Mouse (Mus musculus) heart, adult 18-20 months (tissue): ENCODE measurements around the gene Tulp2. TPM values are rescaled to one million over a fixed set of nuclear protein-coding genes. Genes with fewer than 3 reads are reported as not detected.
"Not testable (repeated sequence)": the region's sequence is repeated elsewhere in the genome, so short reads cannot be mapped to it uniquely, and the experiment has no call there.

Experiments used
- DNase-seq, 2 experiments: peaks; one replicate each; pipeline ENCODE4 v3.0.0; 2021 to 2022; ENCODE audit warnings: mixed read lengths in 1 of 2
- total RNA-seq, 2 experiments: library from RNA; stranded (reverse); gene quantifications; 2 replicates each; pipeline ENCODE4 v1.2.3; 2021

Gene Tulp2
- total RNA-seq, 2 experiments from 2014 or later, result not detected

DNA sequence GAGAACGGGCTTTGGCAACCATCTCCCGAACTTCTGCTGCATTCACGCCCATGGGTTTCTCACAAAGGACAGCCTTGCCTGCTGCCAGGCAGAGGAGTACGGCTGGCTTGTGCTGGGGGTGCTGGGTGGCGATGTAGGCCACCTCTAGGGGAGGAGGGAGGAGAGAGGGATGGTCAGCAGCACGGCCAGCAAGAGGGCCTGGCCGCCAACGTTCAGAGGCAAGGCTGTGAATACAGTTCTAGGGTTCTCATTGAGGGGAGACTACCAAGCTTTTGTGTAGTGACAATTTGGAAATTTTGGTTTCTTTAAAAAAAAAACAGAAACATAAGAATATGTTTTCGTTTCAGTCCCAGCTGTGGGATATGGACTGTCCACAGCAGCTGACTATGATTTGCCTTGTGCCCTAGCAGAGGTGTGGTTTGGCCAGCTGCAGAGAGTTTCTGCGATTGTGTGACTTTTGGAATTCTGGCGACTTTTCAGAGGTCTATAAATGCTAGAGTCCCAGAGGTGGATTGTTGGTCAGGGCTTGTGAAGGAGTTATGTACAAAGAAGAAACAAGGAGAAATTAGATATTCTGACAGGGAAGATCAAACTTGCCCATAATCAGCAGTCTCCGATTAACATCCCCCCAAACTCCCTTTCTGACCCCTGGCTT lies 5.2 kb downstream of the Tulp2 start, which contains the start of gene Gm45808:
Gene Gm45808 (minus strand): TSS at position 51 of the 655 bp plus-strand sequence.
- DNase-seq, result no peak

DNA sequence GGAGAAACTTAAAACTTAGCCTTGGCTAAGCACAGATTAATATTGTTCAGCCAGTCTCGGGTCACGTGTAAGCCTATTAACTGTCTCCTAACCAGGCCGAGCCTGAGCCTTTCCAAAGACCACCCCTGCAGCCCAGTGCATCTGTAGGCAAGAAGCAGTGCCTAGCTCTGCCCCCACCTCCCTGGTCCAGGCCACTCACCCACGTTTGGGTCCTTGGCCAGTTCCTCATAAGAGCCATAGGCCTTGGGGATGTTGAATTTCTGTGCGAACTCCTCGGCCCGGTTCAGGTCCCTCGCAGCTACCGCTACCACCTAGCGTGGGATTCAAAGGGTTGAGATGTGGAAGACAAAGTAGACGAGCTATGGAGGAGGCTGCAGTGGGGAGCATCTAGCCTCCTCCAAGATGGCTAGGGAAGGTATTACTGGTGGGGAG lies 6.2 kb downstream of the Tulp2 start:
- no peak for DNase-seq

DNA sequence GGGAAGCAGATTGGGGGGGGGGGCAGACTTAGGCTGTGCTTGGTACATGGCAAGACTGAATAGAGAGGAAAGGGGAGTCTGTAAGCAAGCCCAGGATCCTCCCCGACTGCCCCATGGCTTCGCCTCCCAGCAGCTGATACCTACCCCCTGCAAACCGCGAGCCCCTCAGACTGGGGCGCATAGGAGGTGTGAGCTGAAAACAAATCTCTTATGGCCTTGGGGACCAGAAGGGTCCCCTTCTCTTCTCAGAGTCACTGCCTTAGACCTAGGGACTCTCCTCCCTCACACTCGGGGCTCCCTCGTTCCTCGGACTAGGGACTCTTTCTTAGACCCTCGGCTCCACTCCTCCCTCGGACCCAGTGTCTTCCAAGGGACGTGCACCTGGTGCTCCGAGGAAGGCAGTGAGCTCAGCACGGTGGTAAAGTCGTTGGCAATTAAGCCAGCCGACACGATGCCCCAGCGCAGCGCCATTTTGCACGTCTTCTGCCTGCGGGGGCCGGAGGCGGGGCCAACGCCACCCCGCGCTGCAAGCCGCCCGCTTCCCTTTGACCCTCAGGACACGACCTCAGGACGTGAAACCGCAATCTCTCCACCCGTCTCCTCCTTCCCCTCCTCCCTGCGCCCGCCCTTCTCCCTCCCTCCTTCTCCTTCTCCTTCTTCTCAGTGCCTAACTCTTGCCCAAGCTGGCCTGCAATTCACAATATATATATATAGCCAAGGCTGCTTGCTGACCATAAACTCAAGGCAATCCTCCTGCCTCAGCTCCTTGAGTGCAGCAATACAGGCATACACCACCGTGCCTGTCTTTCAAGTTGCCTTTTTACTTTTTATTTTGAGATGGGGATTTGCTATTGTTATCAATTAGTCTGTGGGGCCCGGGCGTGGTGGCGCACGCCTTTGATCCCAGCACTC lies 6.9 kb downstream of the Tulp2 start, which contains the start of gene Dhdh:
Gene Dhdh (minus strand): TSS at position 513 of the 912 bp plus-strand sequence.
- peak; percentile 79 to 88 for DNase-seq

DNA sequence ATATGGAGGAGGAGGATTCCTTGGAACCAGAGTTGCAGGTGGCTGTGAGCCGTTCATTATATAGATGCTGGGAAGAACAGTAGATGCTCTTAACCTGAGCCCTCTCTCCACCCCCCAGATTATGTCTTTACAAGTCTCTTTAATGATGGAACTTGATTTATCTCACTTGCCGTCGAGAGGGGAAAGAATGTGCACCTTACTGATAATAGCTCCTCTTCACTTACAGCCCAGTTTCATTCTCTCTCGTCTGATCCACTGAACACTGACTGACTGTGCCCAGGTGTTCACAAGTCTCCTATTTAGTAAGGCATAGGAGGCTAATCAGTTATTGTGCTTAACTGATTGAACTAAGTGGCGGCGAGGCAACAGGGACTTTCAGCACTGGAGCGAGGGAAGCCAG lies 7.9 kb downstream of the Tulp2 start:
- no peak for DNase-seq

DNA sequence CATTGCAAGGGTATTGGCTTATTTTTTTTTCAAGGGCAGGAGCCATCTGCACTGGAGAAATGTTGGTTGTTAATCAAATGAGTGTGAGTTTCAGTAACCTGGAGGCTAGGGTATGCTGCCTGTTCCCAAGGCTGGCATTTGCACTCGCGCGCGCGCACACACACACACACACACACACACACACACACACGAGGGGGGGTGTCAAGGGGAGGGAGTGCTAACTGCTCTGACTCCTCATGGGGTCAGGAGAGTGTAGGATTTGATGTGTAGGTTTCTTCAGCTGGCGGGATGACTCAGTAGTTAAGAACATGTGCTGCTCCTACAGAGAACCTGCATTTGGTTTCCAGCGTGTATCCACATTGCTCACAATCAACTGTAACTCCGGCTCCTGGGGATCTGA lies 9.1 kb downstream of the Tulp2 start:
- no peak for DNase-seq

DNA sequence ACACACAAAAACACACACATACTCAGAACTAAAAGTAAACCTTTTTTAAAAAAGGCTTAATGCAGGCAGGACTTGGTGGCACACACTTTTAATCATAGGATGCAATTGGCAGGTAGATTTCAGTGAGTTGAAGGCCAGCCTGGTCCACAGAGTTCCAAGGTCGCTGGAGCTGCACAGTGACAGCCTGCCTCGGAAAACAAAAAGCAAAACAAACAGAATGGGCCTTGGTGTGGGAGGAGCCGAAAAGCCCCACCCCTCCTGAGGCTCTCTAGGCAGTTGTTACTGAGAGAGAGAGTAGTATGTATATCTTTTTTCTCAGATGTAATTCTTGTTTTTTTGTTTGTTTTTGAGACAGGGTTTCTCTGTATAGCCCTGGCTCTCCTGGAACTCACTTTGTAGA lies 9.6 kb downstream of the Tulp2 start:
- DNase-seq, result no peak

DNA sequence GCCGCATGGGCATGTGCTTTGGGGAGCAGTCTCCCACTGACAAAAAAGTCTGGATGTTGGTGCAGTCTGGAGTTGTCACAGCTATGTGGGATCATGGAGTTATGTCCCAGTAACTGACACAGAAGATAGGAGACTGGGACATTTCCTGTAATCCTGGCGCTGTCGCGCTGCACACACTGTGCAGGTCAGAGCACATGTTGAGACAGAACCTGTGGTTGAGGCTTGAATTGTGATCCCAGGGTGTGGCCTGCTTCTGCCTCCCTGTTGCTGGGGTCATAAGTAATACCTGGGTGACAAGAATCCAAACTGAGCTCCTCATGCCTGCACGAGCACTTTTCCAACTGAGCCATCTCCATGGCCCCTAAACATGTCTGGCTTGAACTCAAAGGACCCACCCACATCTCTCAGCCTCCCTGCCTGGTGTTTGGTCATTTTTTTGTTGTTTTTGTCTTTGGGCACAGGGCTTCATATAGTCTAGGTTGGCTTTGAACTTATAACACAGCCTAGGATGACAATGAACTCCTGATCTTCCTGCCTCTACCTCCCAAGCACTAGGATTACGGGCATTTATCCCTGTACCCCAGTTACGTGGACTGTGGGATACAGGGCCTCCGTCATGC lies 10.7 kb downstream of the Tulp2 start:
- no peak for DNase-seq

DNA sequence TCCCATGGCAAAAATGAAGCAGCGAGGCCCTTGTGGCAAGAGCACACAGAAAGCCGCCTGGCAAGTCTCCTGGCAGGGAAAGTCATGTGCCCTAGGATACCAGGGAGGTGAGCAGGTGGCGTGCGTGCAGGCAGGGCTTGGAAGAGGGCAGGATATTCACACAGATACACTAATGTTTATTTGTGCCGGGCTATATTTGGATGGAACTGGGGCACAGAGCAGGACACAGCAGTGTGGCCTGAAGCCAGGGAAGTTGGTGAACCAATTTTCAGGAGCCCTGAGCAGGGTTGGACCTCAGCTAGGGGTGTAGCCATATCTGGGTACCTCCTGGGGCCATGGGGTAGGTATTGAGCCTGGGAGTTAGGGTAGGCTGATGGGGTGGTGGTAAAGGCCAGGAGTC lies 11.3 kb downstream of the Tulp2 start:
- DNase-seq, result peak; percentile 69 to 79

DNA sequence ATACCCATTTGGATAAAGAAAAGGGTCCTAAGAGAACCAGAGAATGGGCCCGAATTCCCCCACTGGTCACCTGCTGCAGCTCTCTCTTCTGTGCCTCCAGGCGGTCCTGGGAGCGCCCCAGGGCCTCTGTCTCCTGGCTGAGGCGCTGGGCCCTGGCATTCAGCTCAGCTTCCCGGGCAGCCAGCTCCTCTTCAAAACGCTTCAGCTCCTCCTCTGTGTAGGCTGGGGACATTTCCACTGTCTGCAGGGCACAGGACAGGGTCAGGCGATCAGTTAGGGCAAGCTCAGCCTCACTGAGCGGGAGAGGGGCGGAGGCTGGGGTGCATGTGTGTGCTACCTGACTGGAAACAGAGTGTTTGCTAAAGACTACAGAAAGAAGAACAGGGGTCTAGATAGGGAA lies 12.9 kb downstream of the Tulp2 start:
- DNase-seq, result peak; percentile 49 to 62

DNA sequence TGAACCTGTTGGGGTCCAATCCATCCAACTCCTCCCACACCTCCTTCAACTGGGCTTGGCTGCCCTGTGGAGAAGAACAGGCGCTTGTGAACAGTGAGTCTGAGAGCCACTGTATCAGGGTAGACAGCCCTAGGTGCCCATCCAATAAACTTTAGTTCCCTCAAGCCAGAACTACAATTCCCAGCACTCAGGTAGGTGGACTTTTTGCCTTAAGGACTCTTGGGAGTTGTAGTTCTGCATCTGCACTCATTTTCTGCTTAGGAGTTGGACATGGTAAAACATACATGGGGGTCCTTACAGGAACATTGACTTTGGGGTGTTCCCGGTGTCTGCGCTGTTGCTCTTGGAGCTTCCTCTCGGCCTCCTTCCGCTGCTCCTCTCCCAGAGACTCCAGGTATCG lies 16.8 kb downstream of the Tulp2 start:
- no peak for DNase-seq

DNA sequence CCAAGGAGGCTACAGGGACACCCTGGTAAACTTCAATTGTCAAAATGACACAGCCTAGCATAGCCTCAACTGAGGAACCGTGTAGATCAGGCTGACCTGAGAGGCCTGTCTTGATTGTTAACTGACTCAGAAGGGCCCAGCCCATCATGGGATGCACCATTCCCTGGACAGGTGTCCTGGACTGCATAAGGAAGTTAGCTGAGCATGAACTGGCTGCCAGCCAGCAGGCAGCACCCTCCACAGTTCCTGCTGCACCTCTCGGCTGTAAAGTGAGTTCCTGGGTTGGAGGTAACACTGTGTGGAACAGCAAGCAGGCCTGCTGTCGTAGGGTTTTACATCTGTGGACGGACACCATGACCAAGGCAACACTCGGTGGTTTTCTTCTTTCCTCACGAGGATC lies 25.9 kb downstream of the Tulp2 start:
- DNase-seq, result no peak

DNA sequence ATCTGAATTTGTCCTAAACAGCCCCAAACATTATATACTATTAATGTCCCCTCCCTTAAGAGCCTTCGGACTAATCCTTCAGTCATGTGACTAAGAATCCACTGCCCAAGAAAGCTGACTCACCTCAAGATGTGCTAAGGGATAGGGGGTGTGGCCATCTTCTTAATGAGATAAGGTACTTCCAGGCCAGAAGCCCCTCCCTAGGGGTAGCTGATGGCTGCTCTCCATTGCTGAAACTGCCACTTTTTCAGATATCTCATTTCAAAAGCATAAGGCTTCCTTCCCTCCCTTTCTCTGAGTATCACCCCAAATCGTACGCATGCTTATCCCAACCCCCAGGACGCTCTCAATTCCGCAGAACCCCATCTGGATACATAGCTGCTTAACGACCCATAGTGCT lies 26.9 kb downstream of the Tulp2 start:
- no peak for DNase-seq

DNA sequence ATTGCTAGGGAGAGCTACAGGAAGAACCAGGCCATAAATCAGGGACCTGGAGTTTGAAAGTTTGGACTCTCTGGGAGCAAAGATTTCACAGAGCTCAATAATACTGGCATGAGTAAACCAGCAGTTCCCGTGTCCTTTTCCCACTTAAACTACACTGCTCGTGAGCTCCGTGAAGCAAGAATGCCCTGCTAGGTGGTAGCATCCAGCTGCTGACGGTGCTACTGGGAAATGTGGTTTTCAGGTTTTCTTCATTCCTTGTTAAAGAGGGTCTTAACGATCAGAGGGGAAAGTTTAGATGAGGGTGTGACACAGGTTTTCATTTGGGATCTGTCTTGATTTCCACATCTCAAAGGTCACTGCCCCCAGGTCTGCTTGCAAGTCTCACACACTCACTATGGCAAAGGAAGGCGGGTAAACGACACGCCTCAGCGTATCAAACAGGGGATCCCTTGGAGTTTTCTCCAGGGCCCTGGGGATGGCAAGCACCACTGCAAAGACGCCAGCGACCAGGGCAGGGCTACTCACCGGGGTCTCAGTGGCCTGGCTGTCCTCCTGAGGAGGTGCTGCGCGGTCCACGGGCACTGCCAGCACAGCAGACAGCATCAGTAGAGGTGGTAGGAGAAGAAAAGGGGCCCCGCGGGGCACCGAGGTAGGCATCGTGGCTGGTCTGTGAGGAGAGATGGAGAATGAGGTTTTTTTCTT lies 27.7 kb downstream of the Tulp2 start:
- DNase-seq, result no peak

DNA sequence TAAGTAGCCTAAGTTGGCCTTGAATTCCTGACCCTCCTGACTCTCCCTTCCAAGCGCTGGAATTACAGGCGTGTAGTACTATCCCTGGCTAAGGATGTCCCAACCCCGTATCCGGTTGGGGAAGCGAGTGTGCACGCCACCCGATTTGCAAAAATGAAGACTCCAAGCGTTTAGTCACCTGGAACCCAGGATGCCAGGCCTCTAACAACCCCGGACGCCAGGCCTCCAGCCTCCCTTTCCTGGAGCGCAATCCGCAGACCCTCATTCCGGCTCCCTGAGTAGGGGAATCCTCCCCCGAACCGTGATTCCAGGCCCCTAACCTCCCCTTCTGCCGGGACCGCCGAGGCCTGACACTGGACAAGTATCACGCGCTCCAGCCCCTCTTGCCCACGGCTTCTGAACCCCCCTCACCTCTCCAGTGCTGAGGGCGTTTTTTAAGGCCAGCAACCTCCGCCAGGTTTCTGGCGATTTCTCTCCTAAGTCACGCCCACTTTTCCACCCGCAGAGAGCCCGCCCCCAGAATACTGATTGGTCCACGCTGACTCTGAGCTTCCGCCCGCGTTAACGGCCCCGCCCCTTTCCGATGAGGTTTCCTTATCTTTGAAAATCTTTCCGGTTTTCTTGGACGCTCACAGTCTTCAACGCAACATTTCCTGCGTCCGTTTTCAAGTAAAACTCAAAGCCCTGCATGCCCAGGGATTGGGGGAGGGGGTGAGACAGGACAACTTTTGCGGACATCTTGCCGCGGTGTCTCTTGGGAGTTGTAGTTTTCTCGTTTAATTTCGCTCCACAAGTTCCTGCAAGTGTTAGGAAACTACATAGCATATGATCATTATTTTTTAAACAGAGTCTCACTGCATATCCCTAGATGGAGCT lies 28.5 kb downstream of the Tulp2 start, which contains the start of gene Nucb1:
Gene Nucb1 (minus strand): TSS at position 495 of the 876 bp plus-strand sequence.
- DNase-seq, result peak; percentile 96 to 98

DNA sequence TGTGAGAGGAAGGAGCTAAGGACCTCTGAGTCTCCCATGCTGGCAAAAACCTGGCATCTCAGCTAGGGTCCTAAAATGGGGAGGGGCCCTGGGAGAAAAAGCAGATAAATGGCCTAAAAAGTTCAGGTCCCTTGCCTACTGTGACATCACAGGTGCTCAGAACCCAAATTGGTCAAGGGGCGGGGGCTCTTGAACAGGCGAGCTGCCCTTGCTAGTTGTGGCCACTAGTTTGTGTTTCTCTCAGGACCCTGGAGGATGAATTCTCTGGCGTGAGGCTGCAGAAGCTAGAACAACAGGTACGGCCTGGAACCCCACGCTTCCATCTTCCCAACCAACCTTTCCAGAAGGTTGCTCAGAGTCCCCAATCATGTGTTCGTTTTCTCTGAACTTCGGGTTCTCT lies 32.7 kb downstream of the Tulp2 start:
- DNase-seq, result no peak

DNA sequence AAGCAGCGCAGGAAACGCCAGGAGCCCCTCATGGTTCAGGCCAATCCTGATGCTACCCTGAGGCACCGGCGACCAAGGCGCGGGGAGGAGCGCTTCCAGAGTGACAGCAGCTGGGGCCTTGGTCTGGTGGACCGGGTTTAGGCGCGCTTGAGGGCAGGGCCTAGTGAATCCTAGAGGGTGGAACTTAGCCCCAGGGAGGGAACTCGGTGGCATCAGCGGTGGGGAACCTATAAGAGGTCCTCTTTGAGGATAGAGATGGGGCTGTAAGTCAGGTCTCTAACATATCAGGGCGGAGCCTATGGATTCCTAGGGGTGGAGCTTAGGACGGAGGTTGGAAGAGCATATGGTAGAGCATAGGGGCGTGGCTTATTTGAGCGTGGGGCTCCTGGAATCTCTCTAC lies 33.8 kb downstream of the Tulp2 start:
- no peak for DNase-seq

DNA sequence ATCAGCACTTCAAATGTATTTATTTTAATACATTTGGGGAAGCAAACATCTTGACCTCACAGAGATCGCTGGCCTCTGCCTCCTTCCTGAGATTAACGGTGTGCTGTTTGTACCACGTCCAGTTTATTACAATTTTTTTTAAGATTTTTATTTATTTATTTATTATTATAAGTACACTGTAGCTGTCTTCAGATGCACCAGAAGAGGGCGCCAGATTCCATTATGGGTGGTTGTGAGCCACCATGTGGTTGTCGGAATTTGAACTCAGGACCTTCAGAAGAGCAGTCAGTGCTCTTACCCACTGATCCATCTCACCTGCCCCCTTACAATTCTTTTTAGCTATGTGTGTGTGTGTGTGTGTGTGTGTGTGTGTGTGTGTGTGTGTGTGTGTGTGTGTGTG lies 35.2 kb downstream of the Tulp2 start:
- not testable (repeated sequence) for DNase-seq

DNA sequence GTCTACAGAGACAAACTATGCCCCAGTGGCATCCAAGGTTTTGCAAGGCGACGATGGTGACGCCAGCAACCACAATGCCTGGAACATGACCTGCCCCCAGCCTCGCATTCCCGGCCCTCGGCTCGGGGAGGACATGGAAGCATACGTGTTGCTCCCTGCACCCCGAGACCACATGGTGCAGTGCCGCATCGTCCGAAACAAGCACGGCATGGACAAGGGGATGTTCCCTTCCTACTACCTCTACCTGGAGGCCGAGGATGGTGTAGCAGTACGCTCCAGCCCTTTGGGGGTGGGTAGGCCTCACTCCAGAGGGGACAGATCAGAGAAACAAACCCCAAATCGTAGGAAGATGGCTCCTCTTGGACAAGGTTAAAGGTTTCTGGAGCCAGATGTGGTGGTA lies 36.9 kb downstream of the Tulp2 start:
- no peak for DNase-seq

DNA sequence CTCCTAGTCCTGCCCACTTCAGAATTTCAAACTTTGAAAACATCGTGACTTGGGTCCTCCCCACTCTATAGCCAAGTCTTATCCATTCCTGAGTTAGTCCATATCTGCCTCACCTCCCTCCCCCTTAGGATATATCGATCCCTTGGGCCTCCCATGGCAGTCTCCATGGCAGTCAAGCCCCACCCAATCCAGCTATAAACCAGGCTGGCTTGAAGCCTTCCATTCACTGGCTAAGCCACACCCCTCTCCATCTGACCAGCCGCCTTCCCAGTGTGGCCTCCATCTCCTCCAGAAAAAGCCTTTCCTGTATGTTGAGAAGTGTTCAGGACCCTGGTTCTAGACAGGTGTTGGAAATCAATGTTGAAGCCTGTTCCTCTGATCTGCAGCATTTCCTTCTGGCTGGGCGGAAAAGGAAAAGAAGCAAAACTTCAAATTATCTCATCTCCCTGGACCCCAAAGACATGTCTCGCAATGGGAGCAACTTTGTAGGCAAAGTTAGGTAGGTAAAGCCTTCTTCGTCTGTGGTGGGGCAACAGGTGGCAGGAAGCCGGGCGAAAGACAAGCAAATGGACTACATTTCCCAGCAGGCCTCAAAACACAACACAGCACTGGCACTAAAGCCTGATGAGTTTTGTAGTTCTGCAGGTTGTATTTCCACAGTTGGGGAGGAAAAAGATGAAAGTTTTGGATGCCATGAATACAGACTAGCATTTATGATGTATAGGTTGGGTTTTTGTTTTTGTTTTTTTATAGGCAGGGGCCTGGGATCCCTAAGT lies 37.9 kb downstream of the Tulp2 start:
- no peak for DNase-seq

DNA sequence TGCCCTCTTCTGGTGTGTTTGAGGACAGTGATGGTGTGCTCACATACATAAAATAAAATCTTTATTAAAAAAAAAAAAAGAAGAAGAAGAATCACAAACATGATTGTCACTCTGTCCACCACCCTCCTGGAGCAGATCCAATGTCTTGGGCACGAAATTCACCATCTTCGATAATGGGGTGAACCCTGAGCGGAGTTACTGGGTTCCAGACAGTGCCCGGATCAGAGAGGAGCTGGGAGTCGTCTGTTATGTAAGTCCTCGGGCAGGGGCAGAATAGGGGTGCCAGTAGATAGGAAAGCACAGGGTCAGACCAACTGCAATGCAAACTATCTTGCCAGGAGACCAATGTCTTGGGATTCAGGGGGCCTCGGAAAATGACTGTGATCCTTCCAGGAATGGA lies 38.9 kb downstream of the Tulp2 start:
- DNase-seq, result no peak
